Mouse (Mus musculus): ENCODE measurements at regions not wholly inside any gene's neighbourhood (a gene's known extent, or its start where the extent isn't known, plus 50 kb on each side); places are given as distances from the start of the nearest gene placed in this dataset.

- Histone ChIP-seq H3K27me3 (ENCODE audit: insufficient read depth, low read length) (no peaks in the 10 kb centered on the region), H3K4me2 (ENCODE audit: low read depth, low read length) (no peak overlapping the region), H3K36me3 (replicated peaks; ENCODE audit: insufficient read depth, low read length) (no peaks in the 10 kb centered on the region), H3K9ac (replicated peaks) (no peak overlapping the region), H3K4me3 (ENCODE audit: low read depth, low read length) (no peak overlapping the region), H3K4me1 (ENCODE audit: insufficient read depth) (no peaks in the 10 kb centered on the region), H3K9me3 (ENCODE audit: low read length) (no peaks in the 10 kb centered on the region), H3K27ac (ENCODE audit: low read depth) (no peak overlapping the region)
- ATAC-seq (no peak), DNase-seq (no peak)
- WGBS (ENCODE audit: insufficient replicate concordance) = 36% methylated on average over 1 of the region's 1 CpGs
- TF ChIP-seq EP300 (IDR thresholded peaks at IDR 0.05; ENCODE audit: low read depth) (no peak), CTCF (IDR thresholded peaks at IDR 0.05; ENCODE audit: low read depth) (no peak)
Observed at GRCm38 (mm10) chr13:43852888-43853287, 68.3 kb downstream of the Cd83 start.

- Histone ChIP-seq H3K4me1 (ENCODE audit: insufficient read depth) (no peaks in the 10 kb centered on the region; the same call in 1 of the 2 replicates), H3K36me3 (replicated peaks; ENCODE audit: insufficient read depth, low read length) (no peaks in the 10 kb centered on the region), H3K27me3 (ENCODE audit: insufficient read depth, low read length) (no peaks in the 10 kb centered on the region), H3K4me3 (ENCODE audit: low read depth, low read length) (no peak overlapping the region), H3K9ac (replicated peaks) (no peak overlapping the region), H3K4me2 (ENCODE audit: low read depth, low read length) (no peak overlapping the region), H3K27ac (ENCODE audit: low read depth) (no peak overlapping the region), H3K9me3 (ENCODE audit: low read length) (no peaks in the 10 kb centered on the region)
- 85% methylated on average over 2 of the region's 2 CpGs for WGBS (ENCODE audit: insufficient replicate concordance)
- ATAC-seq (no peak), DNase-seq (no peak)
- TF ChIP-seq CTCF (IDR thresholded peaks at IDR 0.05; ENCODE audit: low read depth) (no peak), EP300 (IDR thresholded peaks at IDR 0.05; ENCODE audit: low read depth) (no peak)
Observed at GRCm38 (mm10) chr13:43854973-43855372, 70.4 kb downstream of the Cd83 start.

GRCm38 (mm10) chr13:43860932-43861331 is 76.4 kb downstream of the Cd83 start:
- DNase-seq (no peak), ATAC-seq (no peak)
- H3K27me3 ChIP-seq (ENCODE audit: insufficient read depth, low read length) = no peaks in the 10 kb centered on the region
- H3K4me3 ChIP-seq (ENCODE audit: low read depth, low read length) = no peak overlapping the region
- TF ChIP-seq CTCF (IDR thresholded peaks at IDR 0.05; ENCODE audit: low read depth) = no peak
- no peak for TF ChIP-seq EP300 (IDR thresholded peaks at IDR 0.05; ENCODE audit: low read depth)
- WGBS (ENCODE audit: insufficient replicate concordance) = 36% methylated on average over 4 of the region's 4 CpGs
- no peak overlapping the region for H3K27ac ChIP-seq (ENCODE audit: low read depth)
- no peak overlapping the region for H3K9ac ChIP-seq (replicated peaks)
- no peaks in the 10 kb centered on the region for H3K36me3 ChIP-seq (replicated peaks; ENCODE audit: insufficient read depth, low read length)
- H3K4me2 ChIP-seq (ENCODE audit: low read depth, low read length) = no peak overlapping the region
- H3K9me3 ChIP-seq (ENCODE audit: low read length) = no peaks in the 10 kb centered on the region
- peaks cover 9% of the 10 kb centered on the region for H3K4me1 ChIP-seq (ENCODE audit: insufficient read depth)

GRCm38 (mm10) chr13:43861424-43861823 is 76.8 kb downstream of the Cd83 start:
- H3K9ac ChIP-seq (replicated peaks) = no peak overlapping the region
- no peaks in the 10 kb centered on the region for H3K36me3 ChIP-seq (replicated peaks; ENCODE audit: insufficient read depth, low read length)
- no peak overlapping the region for H3K4me2 ChIP-seq (ENCODE audit: low read depth, low read length)
- H3K4me3 ChIP-seq (ENCODE audit: low read depth, low read length) = no peak overlapping the region
- H3K27ac ChIP-seq (ENCODE audit: low read depth) = no peak overlapping the region
- TF ChIP-seq EP300 (IDR thresholded peaks at IDR 0.05; ENCODE audit: low read depth) (no peak), CTCF (IDR thresholded peaks at IDR 0.05; ENCODE audit: low read depth) (no peak)
- WGBS (ENCODE audit: insufficient replicate concordance) = 51% methylated on average over 7 of the region's 7 CpGs
- DNase-seq (no peak), ATAC-seq (no peak)
- no peaks in the 10 kb centered on the region for H3K27me3 ChIP-seq (ENCODE audit: insufficient read depth, low read length)
- no peaks in the 10 kb centered on the region for H3K9me3 ChIP-seq (ENCODE audit: low read length)
- peaks cover 9% of the 10 kb centered on the region for H3K4me1 ChIP-seq (ENCODE audit: insufficient read depth)

DNA sequence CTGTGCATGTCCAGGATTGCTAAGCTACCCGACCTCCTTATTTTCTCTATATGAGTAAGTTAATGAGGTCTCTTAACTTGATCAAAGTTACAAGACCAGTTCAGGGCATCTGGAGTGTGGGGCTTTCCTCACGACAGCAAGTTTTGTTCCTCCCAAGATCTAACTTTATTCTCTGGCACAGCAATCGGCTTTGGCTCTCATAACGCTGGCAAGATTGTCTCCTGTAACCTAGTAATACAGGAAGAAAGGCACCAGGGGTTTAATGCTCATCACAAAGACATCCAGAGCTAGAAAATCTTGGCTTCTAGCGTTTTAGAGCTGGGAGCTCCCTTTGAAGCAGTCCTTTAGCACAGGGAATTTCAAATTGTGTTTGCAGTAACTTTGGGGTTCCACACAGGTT is 77.5 kb downstream of the Cd83 start:
- H3K36me3 ChIP-seq (replicated peaks; ENCODE audit: insufficient read depth, low read length) = no peaks in the 10 kb centered on the region
- H3K4me3 ChIP-seq (ENCODE audit: low read depth, low read length) = no peak overlapping the region
- peaks cover 9% of the 10 kb centered on the region for H3K4me1 ChIP-seq (ENCODE audit: insufficient read depth)
- no peak overlapping the region for H3K9ac ChIP-seq (replicated peaks)
- TF ChIP-seq EP300 (IDR thresholded peaks at IDR 0.05; ENCODE audit: low read depth) (no peak), CTCF (IDR thresholded peaks at IDR 0.05; ENCODE audit: low read depth) (no peak)
- H3K9me3 ChIP-seq (ENCODE audit: low read length) = no peaks in the 10 kb centered on the region
- WGBS (ENCODE audit: insufficient replicate concordance) = 72% methylated on average over 5 of the region's 5 CpGs
- H3K4me2 ChIP-seq (ENCODE audit: low read depth, low read length) = no peak overlapping the region
- no peak for DNase-seq
- H3K27ac ChIP-seq (ENCODE audit: low read depth) = no peak overlapping the region
- ATAC-seq = no peak
- no peaks in the 10 kb centered on the region for H3K27me3 ChIP-seq (ENCODE audit: insufficient read depth, low read length)

- peaks cover 9% of the 10 kb centered on the region for H3K4me1 ChIP-seq (ENCODE audit: insufficient read depth)
- H3K9me3 ChIP-seq (ENCODE audit: low read length) = no peaks in the 10 kb centered on the region
- no peaks in the 10 kb centered on the region for H3K36me3 ChIP-seq (replicated peaks; ENCODE audit: insufficient read depth, low read length)
- no peaks in the 10 kb centered on the region for H3K27me3 ChIP-seq (ENCODE audit: insufficient read depth, low read length)
- no peak overlapping the region for H3K27ac ChIP-seq (ENCODE audit: low read depth)
- no peak for ATAC-seq
- 77% methylated on average over 6 of the region's 6 CpGs for WGBS (ENCODE audit: insufficient replicate concordance)
- no peak for DNase-seq
- no peak overlapping the region for H3K4me3 ChIP-seq (ENCODE audit: low read depth, low read length)
- H3K4me2 ChIP-seq (ENCODE audit: low read depth, low read length) = no peak overlapping the region
- H3K9ac ChIP-seq (replicated peaks) = no peak overlapping the region
- TF ChIP-seq CTCF (IDR thresholded peaks at IDR 0.05; ENCODE audit: low read depth) = no peak
- TF ChIP-seq EP300 (IDR thresholded peaks at IDR 0.05; ENCODE audit: low read depth) = no peak
Observed at GRCm38 (mm10) chr13:43862586-43862985, 78.0 kb downstream of the Cd83 start.

DNA sequence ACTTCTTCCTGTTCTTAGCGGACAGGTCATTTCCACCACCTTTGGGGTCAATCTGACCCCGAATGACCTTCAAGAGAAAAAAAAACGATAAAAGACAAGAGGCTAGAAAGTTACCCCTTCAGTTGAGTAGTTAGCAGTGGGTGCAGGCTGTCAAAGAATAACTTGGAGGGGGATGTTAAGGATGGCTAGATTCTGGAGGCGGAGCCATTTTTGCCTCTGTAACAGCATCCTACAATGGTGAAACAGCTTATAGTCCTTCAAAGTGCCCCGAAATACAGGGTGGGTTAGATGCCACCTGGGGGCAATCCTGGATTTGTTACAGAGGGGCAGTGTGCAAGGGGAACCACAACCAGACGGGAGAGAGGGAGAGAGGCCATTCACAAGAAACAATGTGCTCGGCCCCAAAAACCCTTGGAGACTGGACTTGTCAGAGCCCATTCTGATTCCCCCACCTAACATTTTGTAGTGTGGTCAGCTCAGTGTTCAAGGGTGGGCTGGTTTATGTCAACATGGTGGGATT is 79.1 kb downstream of the Cd83 start:
- H3K4me3 ChIP-seq (ENCODE audit: low read depth, low read length) = no peak overlapping the region
- TF ChIP-seq EP300 (IDR thresholded peaks at IDR 0.05; ENCODE audit: low read depth) = no peak
- no peak for TF ChIP-seq CTCF (IDR thresholded peaks at IDR 0.05; ENCODE audit: low read depth)
- H3K4me2 ChIP-seq (ENCODE audit: low read depth, low read length) = no peak overlapping the region
- DNase-seq = no peak
- no peaks in the 10 kb centered on the region for H3K27me3 ChIP-seq (ENCODE audit: insufficient read depth, low read length)
- H3K36me3 ChIP-seq (replicated peaks; ENCODE audit: insufficient read depth, low read length) = no peaks in the 10 kb centered on the region
- no peak overlapping the region for H3K27ac ChIP-seq (ENCODE audit: low read depth)
- peaks cover 9% of the 10 kb centered on the region for H3K4me1 ChIP-seq (ENCODE audit: insufficient read depth)
- ATAC-seq = no peak
- no peaks in the 10 kb centered on the region for H3K9me3 ChIP-seq (ENCODE audit: low read length)
- no peak overlapping the region for H3K9ac ChIP-seq (replicated peaks)
- WGBS (ENCODE audit: insufficient replicate concordance) = 75% methylated on average over 7 of the region's 7 CpGs
